Mouse (Mus musculus) lung, postnatal 0 days (tissue): ENCODE measurements around the gene Cyp2c69. TPM values are rescaled to one million over a fixed set of nuclear protein-coding genes. Genes with fewer than 3 reads are reported as not detected.

Source experiments
- polyA plus RNA-seq: library from polyadenylated mRNA; unstranded; fragments of >200 nt; fragmentation: Nextera tagmentation; extraction: Ambion mirVana; gene quantifications from 2 replicates; pipeline ENCODE4 v1.2.1, GENCODE M21; 2015

Cyp2c69 gene
- polyA plus RNA-seq, 1 experiment from 2014 or later, result not detected

Other genes with a start within 250 kb of the Cyp2c69 start
- not detected in 2 replicates for gene Cyp2c67, start 237.7 kb downstream of the Cyp2c69 start, polyA plus RNA-seq
- 0.07 TPM in 1 of 2 replicates, not detected in the other for gene Cyp2c68, start 145.7 kb downstream of the Cyp2c69 start, polyA plus RNA-seq
- 0.07 TPM in 1 of 2 replicates, not detected in the other for gene Cyp2c40, start 74.0 kb downstream of the Cyp2c69 start, polyA plus RNA-seq
- not detected in 2 replicates for gene Cyp2c37, start 105.6 kb upstream of the Cyp2c69 start, polyA plus RNA-seq
- gene Cyp2c54, start 187.0 kb upstream of the Cyp2c69 start, polyA plus RNA-seq, result not detected in 2 replicates
- not detected in 2 replicates for gene Cyp2c50, start 202.9 kb upstream of the Cyp2c69 start, polyA plus RNA-seq